Comparison of ENCODE assay signal across 7 mouse cellular contexts in genomic region chr7:67700846-67701245, GRCm38 (mm10). TPM values are rescaled to one million over a fixed set of nuclear protein-coding genes. Genes with fewer than 3 reads are reported as not detected.
DNase-seq lines count a peak whose midpoint lies in the region; ATAC-seq lines count a peak whose summit lies in the region.

No protein-coding gene starts in this region.

- DNase-seq in spleen, postnatal 4 days (ENCODE audit: low spot score in 2 of 2): peak; percentile 18 to 66
- DNase-seq in spleen, adult 12 weeks (ENCODE audit: low spot score): no peak
- DNase-seq in brain, adult 2 months (ENCODE audit: low read depth, low spot score): peak; percentile 43
- peak; percentile 37 for DNase-seq in gastrocnemius, postnatal 25 days
- DNase-seq in kidney, postnatal 14 days: peak; percentile 51
- DNase-seq in midbrain, embryonic 11.5 days (ENCODE audit: low spot score, missing footprints): peak; percentile 89
- DNase-seq in thymus, postnatal 4 days: peak; percentile 70

- no peak overlapping the region for H3K4me2 ChIP-seq in midbrain, embryonic 11.5 days

- no peak overlapping the region for H3K4me3 ChIP-seq in midbrain, embryonic 11.5 days (ENCODE audit: low read depth, low read length)

- no peak overlapping the region for H3K9ac ChIP-seq in midbrain, embryonic 11.5 days (ENCODE audit: low read length)

- no peak overlapping the region for H3K27ac ChIP-seq in midbrain, embryonic 11.5 days (ENCODE audit: low read depth, low read length)

- H3K9me3 ChIP-seq in midbrain, embryonic 11.5 days (ENCODE audit: control insufficient read depth, low read length): no peaks in the 10 kb centered on the region

- H3K36me3 ChIP-seq in midbrain, embryonic 11.5 days (ENCODE audit: control insufficient read depth, insufficient read depth, low read length): no peaks in the 10 kb centered on the region

- no peaks in the 10 kb centered on the region for H3K4me1 ChIP-seq in midbrain, embryonic 11.5 days (ENCODE audit: control insufficient read depth, insufficient read depth, low read length)

- no peaks in the 10 kb centered on the region for H3K27me3 ChIP-seq in midbrain, embryonic 11.5 days (ENCODE audit: control insufficient read depth, insufficient read depth, low read length)

- peak; percentile 50; the same call in 1 of the 2 replicates for ATAC-seq in midbrain, embryonic 11.5 days (ENCODE audit: low FRiP score)

RNA-seq across cellular contexts. Expression of gene Ttc23, which starts 53.6 kb away (rescaled TPM):
- total RNA-seq in gastrocnemius, postnatal 25 days (2021): 10 to 100 TPM; 17.1 to 21.7 TPM
- polyA plus RNA-seq in midbrain, embryonic 11.5 days (2014; fragmentation: Nextera tagmentation; extraction: Ambion mirVana): 36.9 and 37.9 TPM in 2 replicates

RNA-seq across cellular contexts. Expression of gene Lrrc28, which starts 55.8 kb away (rescaled TPM):
- 10 to 100 TPM; 19.2 to 25.1 TPM for total RNA-seq in gastrocnemius, postnatal 25 days (2021)
- polyA plus RNA-seq in midbrain, embryonic 11.5 days (2014; fragmentation: Nextera tagmentation; extraction: Ambion mirVana): 22.1 and 23.6 TPM in 2 replicates

RNA-seq across cellular contexts. Expression of gene Synm, which starts 58.7 kb away (rescaled TPM):
- total RNA-seq in gastrocnemius, postnatal 25 days (2021): 100 to 1,000 TPM; 216 to 239 TPM
- 0.91 and 1.3 TPM in 2 replicates for polyA plus RNA-seq in midbrain, embryonic 11.5 days (2014; fragmentation: Nextera tagmentation; extraction: Ambion mirVana)
